Mouse (Mus musculus) Muller cell, postnatal 12 days (primary cell): ENCODE measurements at regions not wholly inside any gene's neighbourhood (a gene's known extent, or its start where the extent isn't known, plus 50 kb on each side); places are given as distances from the start of the nearest gene placed in this dataset.
A peak's percentile ranks its signal among the peaks of the same experiment; 100 is the strongest.

Experiments used
- DNase-seq: peaks from one replicate; pipeline ENCODE4 v3.0.0-alpha.2; 2015; ENCODE audit errors: inconsistent ontology term

- no peak for DNase-seq
These were observed 211.7 kb upstream of the Rbfox1 start for GRCm38 (mm10) chr16:5673372-5673960.

GRCm38 (mm10) chr16:5672871-5673270 lies 212.3 kb upstream of the Rbfox1 start:
- DNase-seq = peak; percentile 63

- DNase-seq = no peak
These were observed 216.7 kb upstream of the Rbfox1 start for GRCm38 (mm10) chr16:5668403-5668967.

- peak; percentile 52 for DNase-seq
These were observed 223.2 kb upstream of the Rbfox1 start for GRCm38 (mm10) chr16:5661918-5662317.

DNA sequence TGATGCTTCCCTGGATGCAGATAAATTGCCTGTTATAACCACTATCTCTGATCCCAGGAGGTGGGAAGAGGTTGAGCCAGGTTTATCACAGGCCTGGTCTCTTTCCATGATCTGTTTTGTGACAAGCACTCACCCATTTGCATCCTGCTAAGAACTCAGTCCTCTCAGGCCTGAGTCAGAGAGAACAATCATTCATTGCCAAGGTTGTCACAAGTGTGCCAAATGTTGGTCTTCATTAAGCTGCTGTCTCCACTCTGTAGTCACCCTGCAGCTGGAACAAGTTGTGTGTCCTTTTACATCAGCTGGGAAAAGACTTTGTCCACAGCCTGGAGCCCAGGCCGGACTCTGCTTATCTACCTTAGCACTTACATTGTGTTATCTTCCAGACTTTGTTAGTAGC lies 233.6 kb upstream of the Rbfox1 start:
- peak; percentile 42 for DNase-seq

DNA sequence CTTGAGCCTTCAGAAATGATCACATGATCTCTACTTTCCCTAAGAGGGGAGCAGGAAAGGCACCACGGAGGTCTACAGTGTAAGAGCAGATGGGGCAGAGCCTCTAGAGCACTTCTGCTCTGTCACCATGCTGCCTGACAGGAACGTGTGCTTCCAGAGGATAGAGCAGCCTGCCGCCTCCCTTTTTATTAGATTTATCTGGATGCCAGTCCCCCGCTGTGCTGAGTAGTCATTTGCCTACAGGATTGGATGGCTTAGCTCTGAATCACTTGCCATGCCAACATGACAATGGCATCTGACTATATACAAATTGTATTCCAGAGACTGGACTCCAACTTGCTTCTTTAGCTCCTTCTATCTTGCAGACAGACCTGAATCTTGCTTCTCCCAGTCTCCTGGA lies 234.2 kb upstream of the Rbfox1 start:
- DNase-seq = peak; percentile 72

GRCm38 (mm10) chr16:5639956-5640355 lies 245.2 kb upstream of the Rbfox1 start:
- no peak for DNase-seq

- DNase-seq = no peak
These were observed 255.2 kb upstream of the Rbfox1 start for GRCm38 (mm10) chr16:5629996-5630395.

- DNase-seq = no peak
These were observed 257.2 kb upstream of the Rbfox1 start for GRCm38 (mm10) chr16:5627910-5628309.

DNA sequence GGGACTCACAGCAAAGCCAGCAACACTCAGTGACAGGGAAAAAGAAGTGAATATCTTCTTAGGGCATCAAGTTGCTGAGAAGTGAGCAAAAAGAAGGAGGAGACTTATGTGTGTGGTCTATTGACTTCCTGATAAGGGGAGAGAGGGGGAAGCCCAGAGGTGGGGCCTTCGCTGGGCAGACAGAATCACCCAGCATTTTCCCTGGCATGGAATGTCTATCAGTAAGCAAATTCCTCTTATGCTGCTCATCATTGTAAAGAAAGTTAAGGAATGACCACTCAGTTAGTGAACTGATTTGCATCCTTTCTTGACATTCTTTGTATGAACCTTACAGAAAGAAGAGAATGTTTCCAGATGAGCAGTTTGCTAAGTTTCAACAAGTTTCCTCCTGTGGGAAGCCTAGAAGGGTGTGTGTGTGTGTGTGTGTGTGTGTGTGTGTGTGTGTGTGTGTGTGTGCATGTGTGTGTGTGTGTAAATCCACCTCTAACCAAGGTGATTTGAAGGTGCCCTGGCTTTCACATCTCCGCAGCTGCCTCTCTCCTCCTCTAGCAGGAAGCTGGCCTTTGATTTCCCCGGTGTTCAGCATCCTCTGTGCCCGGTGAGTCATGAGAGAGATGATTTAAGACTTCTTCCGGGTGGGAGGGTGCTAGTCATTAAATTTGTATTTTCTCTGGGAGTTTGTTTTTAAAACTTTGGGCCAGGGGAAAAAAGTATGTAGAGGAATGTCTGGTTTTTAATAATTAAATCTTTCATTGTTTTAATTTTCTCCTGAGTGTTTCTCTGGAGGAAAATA lies 257.8 kb upstream of the Rbfox1 start:
- DNase-seq = peak; percentile 75

- DNase-seq = no peak
These were observed 260.0 kb upstream of the Rbfox1 start for GRCm38 (mm10) chr16:5625159-5625558.

GRCm38 (mm10) chr16:5620566-5620965 lies 264.6 kb upstream of the Rbfox1 start:
- no peak for DNase-seq

GRCm38 (mm10) chr16:5616356-5616755 lies 268.8 kb upstream of the Rbfox1 start:
- DNase-seq = no peak

- DNase-seq = peak; percentile 5
These were observed 289.8 kb upstream of the Rbfox1 start for GRCm38 (mm10) chr16:5595359-5595758.

DNA sequence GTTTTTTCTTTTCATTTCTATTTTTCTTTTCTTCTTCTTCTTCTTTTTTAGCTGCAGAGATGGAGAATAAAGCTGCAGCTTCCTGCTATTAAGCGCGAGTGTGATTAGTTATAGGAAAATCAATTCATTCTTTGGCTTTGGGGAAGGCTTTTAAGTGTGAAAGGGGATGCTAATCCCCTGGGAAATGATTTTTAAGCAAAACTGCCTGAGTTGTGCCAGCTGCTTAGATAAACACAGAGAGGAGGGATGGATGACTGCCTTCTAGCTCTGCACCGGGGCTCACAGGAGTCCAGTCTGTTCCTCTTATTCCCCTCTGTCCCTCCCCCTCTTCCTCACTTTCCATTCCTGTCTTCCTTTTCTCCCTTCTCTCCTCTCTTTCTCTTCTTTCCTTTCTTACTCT lies 306.8 kb upstream of the Rbfox1 start:
- DNase-seq = no peak

GRCm38 (mm10) chr16:5572780-5573179 lies 312.4 kb upstream of the Rbfox1 start:
- no peak for DNase-seq

GRCm38 (mm10) chr16:5570619-5571018 lies 314.5 kb upstream of the Rbfox1 start:
- DNase-seq = no peak

- no peak for DNase-seq
These were observed 313.3 kb upstream of the Eef2kmt start for GRCm38 (mm10) chr16:5569101-5569500.

DNA sequence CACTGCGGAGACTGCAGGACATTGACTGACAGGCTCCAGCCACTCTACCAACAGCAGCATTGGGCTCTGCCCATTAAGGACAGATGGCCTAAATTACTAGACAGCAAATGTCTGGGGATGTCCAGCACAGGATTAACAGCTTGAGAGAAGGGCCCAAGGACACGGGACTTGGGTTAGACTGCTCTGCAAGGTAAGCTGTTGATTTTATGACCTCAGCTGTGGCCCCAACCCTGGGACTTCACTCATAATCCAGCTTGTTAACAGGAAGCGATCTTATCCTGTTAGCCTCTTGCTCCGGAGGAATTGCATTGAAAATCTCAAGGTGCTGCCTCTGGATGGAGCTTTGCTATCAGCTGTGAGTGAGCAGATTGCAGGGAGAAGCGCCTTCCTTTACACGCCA lies 293.2 kb upstream of the Eef2kmt start:
- no peak for DNase-seq

DNA sequence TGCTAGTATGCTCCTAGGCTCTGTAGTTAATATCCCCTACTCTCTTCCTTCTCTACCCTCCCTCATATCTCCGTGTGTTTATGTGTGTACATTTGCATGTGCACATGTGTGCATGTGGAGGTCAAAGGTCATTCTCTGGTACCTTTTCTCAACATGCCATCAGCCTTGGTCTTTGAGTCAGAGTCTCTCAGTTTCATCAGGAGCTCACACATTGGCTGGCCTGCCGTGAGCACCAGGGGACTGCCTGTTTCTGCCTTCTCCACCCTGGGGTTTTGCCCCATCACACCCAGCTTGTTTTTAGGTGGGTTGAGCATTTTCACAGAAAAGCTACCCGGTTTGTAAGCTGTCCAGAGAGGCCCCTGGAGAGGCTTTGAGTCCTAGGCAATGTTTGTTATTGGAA lies 292.8 kb upstream of the Eef2kmt start:
- DNase-seq = no peak

GRCm38 (mm10) chr16:5546808-5547207 lies 291.0 kb upstream of the Eef2kmt start:
- DNase-seq = no peak

DNA sequence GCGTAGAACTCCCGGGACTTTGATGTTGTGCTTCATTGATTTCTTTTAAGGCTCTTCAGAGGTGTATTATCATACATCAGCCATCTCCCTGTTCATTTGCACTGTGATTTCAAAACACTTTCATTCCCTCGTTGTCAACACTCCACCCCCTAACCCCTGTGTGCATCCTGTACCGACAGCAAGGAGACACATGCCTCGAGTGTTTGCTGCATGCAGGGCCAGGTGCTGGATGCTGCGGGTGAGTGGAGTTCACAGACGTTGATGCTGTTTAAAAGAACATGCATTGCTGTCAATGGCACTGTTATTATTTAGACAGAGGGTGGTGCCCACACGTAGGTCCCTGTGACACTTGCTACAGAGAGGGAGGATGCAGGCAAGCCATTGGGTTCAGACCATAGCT lies 290.0 kb upstream of the Eef2kmt start:
- no peak for DNase-seq

GRCm38 (mm10) chr16:5544436-5544835 lies 288.7 kb upstream of the Eef2kmt start:
- no peak for DNase-seq
